Mouse (Mus musculus): ENCODE results near the gene Slc52a3.
"Not testable (repeated sequence)": the region's sequence is repeated elsewhere in the genome, so short reads cannot be mapped to it uniquely, and the experiment has no call there.

Gene Slc52a3

DNA sequence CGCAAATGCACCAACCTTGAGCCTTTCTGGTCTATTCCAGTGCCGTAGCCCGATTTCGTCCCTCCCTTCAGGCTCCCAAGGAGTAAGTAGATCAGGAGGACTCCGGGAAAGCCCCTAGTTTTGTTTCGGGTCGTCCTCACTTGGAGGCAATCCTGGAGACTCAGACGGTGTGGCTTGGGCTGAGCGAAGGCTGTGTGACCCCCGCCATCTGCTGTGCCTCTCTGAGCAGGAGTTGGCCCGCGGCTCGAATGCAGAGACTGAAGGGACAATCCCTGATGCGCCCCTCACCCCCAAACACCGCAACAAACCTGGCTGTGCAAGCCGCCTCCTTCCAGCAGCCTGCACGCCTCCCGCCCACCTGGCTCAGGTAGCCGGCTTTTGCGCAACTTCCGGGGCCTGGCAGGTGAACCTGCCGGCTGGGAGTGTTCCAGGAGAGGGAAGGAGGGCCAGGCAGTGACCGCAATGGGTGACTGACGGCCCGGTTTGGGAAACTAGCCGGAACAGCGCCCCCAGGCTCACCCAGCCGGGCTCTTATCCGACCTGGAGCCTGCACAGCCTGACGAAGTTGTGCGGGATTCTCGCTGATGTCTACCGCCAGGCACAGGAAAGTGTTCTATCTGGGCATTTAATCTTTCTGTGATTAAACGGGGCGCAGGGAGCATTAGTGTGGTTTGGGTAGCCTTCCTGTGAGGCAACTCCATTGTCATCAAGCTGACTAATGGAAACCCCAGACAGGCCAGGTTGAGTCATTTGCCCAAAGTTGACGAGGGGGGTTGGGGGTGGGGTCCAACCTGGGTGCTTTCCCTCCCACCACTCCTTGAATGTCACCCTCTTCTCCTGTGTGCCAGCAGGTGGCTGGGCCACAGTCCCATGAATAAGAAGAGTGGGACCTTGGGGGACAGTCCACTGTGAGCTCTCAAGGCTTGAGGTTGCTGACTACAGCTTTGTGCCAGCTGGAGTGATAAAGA lies 22.4 kb upstream of the Slc52a3 start:
- DNase-seq = peak; percentile 47

GRCm38 (mm10) chr2:151975295-151975694 lies 21.0 kb upstream of the Slc52a3 start:
- peak; percentile 7 for DNase-seq

GRCm38 (mm10) chr2:151976067-151976466 lies 20.2 kb upstream of the Slc52a3 start:
- no peak for DNase-seq

- DNase-seq = no peak
These were observed 18.4 kb upstream of the Slc52a3 start for GRCm38 (mm10) chr2:151977689-151978440.

- DNase-seq = no peak
These were observed 17.8 kb upstream of the Slc52a3 start for GRCm38 (mm10) chr2:151978494-151978893.

DNA sequence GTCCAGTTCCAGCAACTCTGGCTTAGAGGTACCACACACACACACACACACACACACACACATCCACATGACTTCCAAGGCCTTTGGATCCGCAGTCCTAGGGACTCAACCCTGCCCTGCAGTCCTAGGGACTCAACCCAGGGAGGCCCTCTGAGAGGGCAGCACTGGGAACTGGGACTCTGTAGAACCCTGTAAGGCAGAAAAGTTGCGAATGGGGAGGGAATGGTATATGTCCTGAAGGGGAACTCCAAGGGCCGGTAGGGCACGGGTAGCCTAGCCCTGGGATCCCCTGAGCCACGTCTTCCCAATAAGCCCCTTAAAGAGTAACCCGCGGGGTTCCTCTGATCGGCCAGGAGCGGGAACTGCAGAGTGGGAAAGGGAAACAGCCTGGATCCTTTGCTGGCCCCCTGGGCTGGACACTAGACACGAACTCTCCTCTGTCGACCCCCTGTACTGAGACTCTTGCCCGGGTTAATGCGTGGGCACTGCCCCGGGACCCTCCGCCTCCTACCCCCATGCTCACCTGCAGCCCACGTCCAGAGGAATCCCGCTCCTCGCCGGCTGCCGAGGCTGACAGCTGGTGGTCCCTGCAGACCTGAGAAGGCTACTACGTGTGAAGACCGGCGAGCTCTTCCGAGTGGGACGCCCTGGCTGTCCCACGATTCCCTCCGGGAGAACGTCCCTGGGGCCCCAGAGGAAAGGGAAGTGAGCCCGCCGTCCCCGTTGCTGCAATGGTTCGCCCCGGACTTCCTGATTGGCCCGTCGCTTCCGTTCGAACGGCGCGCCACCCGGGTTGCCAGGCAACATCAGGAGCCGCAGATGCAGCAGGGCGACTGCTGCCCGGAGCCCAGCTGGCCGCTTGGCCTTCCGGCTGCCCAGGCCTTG lies 16.6 kb upstream of the Slc52a3 start, which contains the start of gene Fam110a:
Gene Fam110a, minus strand, starts transcription at position 750 of the 885 bp plus-strand sequence.
- DNase-seq = peak; percentile 89

GRCm38 (mm10) chr2:151980355-151980693 lies 16.0 kb upstream of the Slc52a3 start:
- no peak for DNase-seq

DNA sequence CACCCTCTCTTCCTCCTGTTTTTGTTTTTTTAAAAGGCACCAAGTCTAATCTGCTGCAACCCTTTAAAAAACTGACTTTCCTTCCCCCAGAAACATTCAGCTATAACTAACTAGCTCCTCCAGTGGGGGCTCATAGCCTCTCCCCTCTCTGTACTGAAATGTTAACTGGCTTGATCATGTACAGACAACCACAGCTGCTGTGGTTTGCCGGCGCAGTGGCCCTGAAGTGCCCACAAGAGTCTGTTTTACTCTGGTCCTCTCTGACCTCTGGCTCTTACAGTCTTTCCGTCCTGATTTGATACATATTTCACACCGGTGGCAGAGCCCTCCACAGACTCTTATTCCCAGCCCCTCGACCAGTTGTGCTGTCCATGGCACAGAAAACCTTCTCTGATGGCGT lies 15.0 kb upstream of the Slc52a3 start:
- DNase-seq = no peak

DNA sequence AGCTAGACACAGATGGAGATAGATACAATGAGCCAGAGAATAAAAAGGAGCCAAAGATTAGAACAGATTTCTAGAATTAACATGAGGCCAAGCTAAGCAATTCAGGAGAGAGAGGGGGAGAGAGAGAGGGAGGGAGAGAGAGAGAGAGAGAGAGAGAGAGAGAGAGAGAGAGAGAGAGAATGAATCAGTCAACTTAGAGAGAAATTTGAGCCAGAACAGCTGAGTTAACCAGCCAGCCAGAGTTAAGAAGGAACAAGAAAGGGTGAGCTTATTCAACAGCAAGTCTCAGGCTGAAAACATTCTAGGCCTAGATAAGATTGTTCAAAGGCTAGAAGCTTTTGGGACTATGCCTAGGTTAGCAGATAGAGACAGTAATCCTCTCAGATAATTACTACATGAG lies 13.8 kb upstream of the Slc52a3 start:
- no peak for DNase-seq

- no peak for DNase-seq
These were observed 12.3 kb upstream of the Slc52a3 start for GRCm38 (mm10) chr2:151984019-151984418.

DNA sequence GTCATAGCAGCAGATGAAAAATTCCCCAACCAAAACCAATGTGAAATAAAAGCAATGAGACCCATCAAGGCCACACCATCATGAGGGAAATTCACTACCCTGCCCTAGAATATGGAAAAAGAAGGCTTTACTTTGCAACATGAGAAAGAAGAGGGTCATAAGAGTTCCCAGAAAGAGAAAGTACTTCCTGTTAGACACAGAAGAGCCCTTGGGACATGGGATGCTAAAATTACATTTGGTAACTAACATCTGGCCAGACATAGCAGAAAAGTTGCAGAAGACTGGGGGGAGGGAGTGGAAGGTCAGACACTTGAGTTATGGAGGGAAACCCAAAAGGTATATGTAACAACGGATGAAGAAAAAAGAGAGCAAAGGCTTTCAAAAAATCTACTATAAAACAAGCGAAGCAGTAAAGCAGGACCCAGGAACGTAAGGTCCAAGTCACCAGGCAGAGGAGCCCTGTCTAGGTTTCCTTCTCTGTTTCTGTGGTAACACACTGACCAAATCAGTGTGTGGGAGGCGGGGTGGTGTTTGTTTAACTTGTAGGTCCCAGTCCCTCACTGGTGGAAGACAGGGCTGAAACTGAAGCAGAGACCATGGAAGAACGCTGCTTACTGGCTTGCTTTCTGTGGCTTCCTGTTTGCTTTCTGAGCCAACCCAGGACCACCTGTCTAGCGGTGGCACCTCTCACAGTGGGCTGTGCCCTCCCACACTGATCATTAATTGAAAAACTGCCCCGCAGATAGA lies 10.7 kb upstream of the Slc52a3 start:
- DNase-seq = peak; percentile 44

DNA sequence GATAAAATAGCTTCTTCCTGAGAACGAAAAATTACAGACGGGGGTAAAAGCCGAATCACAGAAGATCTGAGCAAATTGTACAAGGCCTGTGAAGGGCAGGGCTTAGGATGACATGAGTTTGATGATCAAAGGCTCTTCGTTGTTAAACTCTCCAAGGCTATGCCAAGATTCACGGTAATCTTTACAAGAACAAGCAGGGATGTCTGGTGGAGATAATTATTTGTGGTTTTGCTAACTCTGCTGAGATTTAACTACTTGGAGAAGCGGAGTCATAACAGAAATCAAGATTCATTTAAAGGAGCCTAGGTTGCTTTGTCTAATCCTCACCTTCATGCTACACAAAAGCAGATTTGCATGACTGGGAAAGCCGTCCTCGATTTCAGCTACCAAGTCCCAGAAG lies 9.4 kb upstream of the Slc52a3 start:
- no peak for DNase-seq

- DNase-seq = no peak
These were observed 7.3 kb upstream of the Slc52a3 start for GRCm38 (mm10) chr2:151988978-151989377.

DNA sequence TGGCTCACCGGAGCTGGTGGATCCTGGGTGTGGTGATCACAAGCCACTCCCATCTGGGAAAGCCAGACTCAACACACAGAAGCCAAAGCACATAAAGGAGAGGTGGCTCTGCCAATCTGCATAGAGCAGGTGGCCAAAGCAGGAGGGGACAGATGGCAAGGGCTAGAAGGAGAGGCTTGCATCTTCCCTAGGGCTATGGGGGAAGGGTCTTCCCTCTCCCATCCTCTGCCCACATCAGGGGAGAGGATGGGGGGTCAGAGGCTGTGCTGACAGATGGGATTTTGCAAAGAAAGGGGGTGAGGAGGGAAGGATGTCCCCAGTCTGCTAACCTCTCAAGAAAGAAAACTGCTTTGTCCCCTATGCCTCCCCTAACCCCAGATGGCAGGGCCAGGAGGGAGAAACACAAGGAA lies 5.3 kb upstream of the Slc52a3 start:
- no peak for DNase-seq

- no peak for DNase-seq
These were observed 4.9 kb upstream of the Slc52a3 start for GRCm38 (mm10) chr2:151991446-151991845.

GRCm38 (mm10) chr2:151994350-151995122 lies 1.8 kb upstream of the Slc52a3 start:
- peak; percentile 82 for DNase-seq

GRCm38 (mm10) chr2:151997190-151997575 lies 872 bp downstream of the Slc52a3 start:
- DNase-seq = not testable (repeated sequence)

GRCm38 (mm10) chr2:151997776-151998504 lies 1.6 kb downstream of the Slc52a3 start:
- no peak for DNase-seq

DNA sequence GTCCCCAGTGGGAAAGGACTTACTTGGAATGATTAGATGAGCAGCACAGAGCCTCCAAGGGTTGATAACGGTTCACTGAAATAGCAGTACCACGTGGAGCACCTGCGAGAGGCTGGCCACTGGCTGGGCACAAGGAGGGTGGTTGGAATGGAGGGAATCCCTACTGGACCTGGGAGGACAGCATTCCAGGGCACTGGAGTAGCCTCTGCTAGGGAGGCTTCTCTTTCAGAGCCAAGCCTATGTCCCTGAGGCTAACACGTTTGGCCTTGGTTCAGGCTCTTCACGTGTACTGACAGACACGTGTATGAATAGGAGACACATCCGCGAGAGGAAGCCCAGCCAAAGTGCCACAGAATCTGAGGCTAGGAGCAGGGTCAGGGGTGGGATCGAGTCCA lies 2.2 kb downstream of the Slc52a3 start:
- DNase-seq = no peak

DNA sequence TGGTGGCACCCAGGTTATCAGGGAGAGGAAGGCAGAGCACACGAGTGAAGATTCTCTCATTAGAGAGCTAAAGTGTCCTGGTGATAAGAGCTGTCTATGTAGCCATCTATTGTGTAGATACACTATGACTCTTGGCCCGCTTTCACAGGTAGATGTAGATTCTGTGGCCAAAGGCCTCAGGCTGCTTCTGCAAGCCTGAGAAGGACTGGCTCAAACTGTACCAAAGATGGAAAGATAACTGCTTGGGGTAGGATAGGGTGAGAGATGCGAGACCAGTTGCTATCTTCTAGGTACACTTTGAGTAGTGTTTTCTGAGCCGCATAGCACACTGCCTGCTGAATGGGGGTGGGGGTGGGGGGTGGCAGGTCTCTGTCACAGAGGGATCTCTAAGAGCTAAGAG lies 2.6 kb downstream of the Slc52a3 start:
- no peak for DNase-seq

All from thymus, postnatal 14 days (tissue).